13 mouse cellular contexts compared by ENCODE assay signal in genomic region chr16:43603591-43604141, GRCm38 (mm10).
A peak's percentile ranks its signal among the peaks of the same experiment; 100 is the strongest.
DNase-seq lines count a peak whose midpoint lies in the region; ATAC-seq and TF ChIP-seq lines count a peak whose summit lies in the region.
"Had no signal": no experiment of that assay in that cellular context is flagged by ENCODE, and none has a peak within 500 bp of the region (broad histone marks: within the 10 kb centered on the region; RNA-seq: fewer than 3 reads in every experiment).

No protein-coding gene starts in this region.

- TF ChIP-seq POLR2A in kidney, adult 2 months (IDR thresholded peaks at IDR 0.05; ENCODE audit: low read depth, low read length): no peak

- H3K9ac ChIP-seq in embryonic facial prominence, embryonic 14.5 days (ENCODE audit: low read depth, low read length): no peak overlapping the region; the same call in 1 of the 2 replicates
- H3K9ac ChIP-seq in hindbrain, embryonic 15.5 days: no peak overlapping the region
- H3K9ac ChIP-seq in midbrain, postnatal 0 days (replicated peaks; ENCODE audit: low read length, poor library complexity, severe bottlenecking): no peak overlapping the region
- H3K9ac ChIP-seq: embryonic facial prominence, embryonic 15.5 days; limb, embryonic 15.5 days had no signal

- no peak overlapping the region for H3K4me2 ChIP-seq in embryonic facial prominence, embryonic 14.5 days (ENCODE audit: low read depth, low read length)
- H3K4me2 ChIP-seq in hindbrain, embryonic 15.5 days: 0 out of 2 replicates have a peak overlapping the region, but pooled peaks have one; percentile 27
- peak overlapping the region; percentile 24 for H3K4me2 ChIP-seq in midbrain, postnatal 0 days (ENCODE audit: low read depth, low read length, poor library complexity, severe bottlenecking)
- H3K4me2 ChIP-seq: embryonic facial prominence, embryonic 15.5 days; limb, embryonic 15.5 days had no signal

- no peaks in the 10 kb centered on the region for H3K36me3 ChIP-seq in embryonic facial prominence, embryonic 14.5 days (ENCODE audit: control insufficient read depth, insufficient read depth, low read length)
- peaks cover 8% of the 10 kb centered on the region for H3K36me3 ChIP-seq in hindbrain, embryonic 15.5 days
- no peaks in the 10 kb centered on the region for H3K36me3 ChIP-seq in midbrain, postnatal 0 days (ENCODE audit: insufficient read depth, low read length)
- peaks cover 5% of the 10 kb centered on the region for H3K36me3 ChIP-seq in kidney, adult 2 months (ENCODE audit: control insufficient read depth, insufficient read depth, low read length)
- H3K36me3 ChIP-seq: embryonic facial prominence, embryonic 15.5 days; limb, embryonic 15.5 days had no signal

- TF ChIP-seq CTCF in midbrain, postnatal 0 days (IDR thresholded peaks at IDR 0.05): no peak
- TF ChIP-seq CTCF in kidney, adult 2 months (conservative IDR thresholded peaks at IDR 0.05; ENCODE audit: insufficient read depth, insufficient read length, low read depth, low read length): no peak

- H3K27me3 ChIP-seq in embryonic facial prominence, embryonic 14.5 days (replicated peaks; ENCODE audit: control insufficient read depth, insufficient read depth, low read length): no peaks in the 10 kb centered on the region
- no peaks in the 10 kb centered on the region for H3K27me3 ChIP-seq in hindbrain, embryonic 15.5 days
- H3K27me3 ChIP-seq in midbrain, postnatal 0 days (ENCODE audit: insufficient read depth, low read length): no peaks in the 10 kb centered on the region
- no peaks in the 10 kb centered on the region for H3K27me3 ChIP-seq in kidney, adult 2 months (replicated peaks; ENCODE audit: control insufficient read depth, insufficient read depth, low read length)
- H3K27me3 ChIP-seq: embryonic facial prominence, embryonic 15.5 days; limb, embryonic 15.5 days had no signal

- WGBS in embryonic facial prominence, embryonic 14.5 days: 12% methylated on average over 9 of the region's 9 CpGs
- 5% methylated on average over 9 of the region's 9 CpGs for WGBS in hindbrain, embryonic 15.5 days
- WGBS in midbrain, postnatal 0 days: 17% methylated on average over 8 of the region's 9 CpGs
- WGBS in kidney, adult 2 months: 44% methylated on average over 9 of the region's 9 CpGs

- H3K4me1 ChIP-seq in embryonic facial prominence, embryonic 14.5 days (ENCODE audit: control insufficient read depth, insufficient read depth, low read length): peaks cover 8% of the 10 kb centered on the region; the same call in 1 of the 2 replicates
- peaks cover 10% of the 10 kb centered on the region for H3K4me1 ChIP-seq in hindbrain, embryonic 15.5 days (replicated peaks)
- 0 out of 2 replicates have a peak, but pooled peaks cover 3% of the 10 kb centered on the region for H3K4me1 ChIP-seq in midbrain, postnatal 0 days (ENCODE audit: insufficient read depth, low read length)
- no peaks in the 10 kb centered on the region for H3K4me1 ChIP-seq in kidney, adult 2 months (ENCODE audit: control insufficient read depth, insufficient read depth, low read length)
- H3K4me1 ChIP-seq: embryonic facial prominence, embryonic 15.5 days had no signal

- H3K27ac ChIP-seq in embryonic facial prominence, embryonic 14.5 days (replicated peaks; ENCODE audit: low read depth, low read length): no peak overlapping the region
- H3K27ac ChIP-seq in hindbrain, embryonic 15.5 days (replicated peaks): peak overlapping the region; percentile 68
- H3K27ac ChIP-seq in midbrain, postnatal 0 days (ENCODE audit: low read depth, low read length): no peak overlapping the region
- no peak overlapping the region for H3K27ac ChIP-seq in kidney, adult 2 months (ENCODE audit: insufficient read depth, low read depth, low read length)
- H3K27ac ChIP-seq: embryonic facial prominence, embryonic 15.5 days; limb, embryonic 15.5 days had no signal

- peak; percentile 92 for DNase-seq in ZHBTc4 (ENCODE audit: low read depth, low spot score)
- peak; percentile 17 for DNase-seq in embryonic facial prominence, embryonic 14.5 days (ENCODE audit: low spot score)
- DNase-seq in midbrain, postnatal 0 days (ENCODE audit: low spot score): no peak
- no peak for DNase-seq in right cerebral cortex, postnatal 10 days (ENCODE audit: low spot score in 2 of 2)
- no peak for DNase-seq in kidney, adult 2 months
- no peak for DNase-seq in spleen, adult 12 weeks (ENCODE audit: low spot score)
- DNase-seq in lung, postnatal 10 days: no peak
- DNase-seq: heart, postnatal 10 days; lung, postnatal 14 days had no signal

- H3K4me3 ChIP-seq in embryonic facial prominence, embryonic 14.5 days (ENCODE audit: low read depth, low read length): no peak overlapping the region
- H3K4me3 ChIP-seq in hindbrain, embryonic 15.5 days: no peak overlapping the region
- H3K4me3 ChIP-seq in midbrain, postnatal 0 days (ENCODE audit: low read depth, low read length): no peak overlapping the region
- no peak overlapping the region for H3K4me3 ChIP-seq in kidney, adult 2 months (ENCODE audit: insufficient read depth, low read depth, low read length)
- H3K4me3 ChIP-seq: embryonic facial prominence, embryonic 15.5 days; limb, embryonic 15.5 days; myocyte had no signal

- ATAC-seq in embryonic facial prominence, embryonic 14.5 days (ENCODE audit: low read depth): no peak
- no peak for ATAC-seq in hindbrain, embryonic 15.5 days (ENCODE audit: low FRiP score, low read depth)
- no peak for ATAC-seq in midbrain, postnatal 0 days (ENCODE audit: low FRiP score)

- 0 out of 2 replicates have a peak, but pooled peaks cover 4% of the 10 kb centered on the region for H3K9me3 ChIP-seq in embryonic facial prominence, embryonic 14.5 days (ENCODE audit: control insufficient read depth, low read length)
- H3K9me3 ChIP-seq in hindbrain, embryonic 15.5 days: no peaks in the 10 kb centered on the region
- H3K9me3 ChIP-seq in midbrain, postnatal 0 days (ENCODE audit: low read length): no peaks in the 10 kb centered on the region
- H3K9me3 ChIP-seq: embryonic facial prominence, embryonic 15.5 days; limb, embryonic 15.5 days had no signal

Comparison
In these comparisons a context has a peak if more than half of its experiments do, and no peak if none do; other contexts are left out.
1. DNase-seq: peak in ZHBTc4 (single experiment) and embryonic facial prominence, embryonic 14.5 days (single experiment); none in midbrain, postnatal 0 days (single experiment), right cerebral cortex, postnatal 10 days (0 of 2), kidney, adult 2 months (single experiment), spleen, adult 12 weeks (single experiment) and lung, postnatal 10 days (single experiment).